Mouse (Mus musculus): ENCODE measurements at regions not wholly inside any gene's neighbourhood (a gene's known extent, or its start where the extent isn't known, plus 50 kb on each side); places are given as distances from the start of the nearest gene placed in this dataset.

DNA sequence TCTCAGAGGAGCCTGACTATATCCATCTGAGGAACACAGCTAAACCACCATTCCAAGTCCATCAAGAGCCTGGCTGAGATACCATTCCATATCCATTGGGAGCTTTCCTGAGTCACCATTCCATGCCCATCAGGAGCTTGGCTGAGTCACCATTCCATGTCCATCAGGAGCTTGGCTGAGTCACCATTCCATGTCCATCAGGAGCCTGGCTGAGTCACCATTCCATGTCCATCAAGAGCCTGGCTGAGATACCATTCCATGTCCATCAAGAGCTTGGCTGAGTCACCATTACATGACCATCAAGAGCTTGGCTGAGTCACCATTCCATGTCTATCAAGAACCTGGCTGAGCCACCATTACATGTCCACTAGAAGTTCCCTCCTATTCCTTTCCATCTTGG is 288.7 kb upstream of the N4bp1 start:
- TF ChIP-seq CTCF (IDR thresholded peaks at IDR 0.05) (no peak), EP300 (IDR thresholded peaks at IDR 0.05) (no peak)

All from lung, postnatal 0 days (tissue).